Mouse (Mus musculus): ENCODE data around the gene Snx18. TPM values are rescaled to one million over a fixed set of nuclear protein-coding genes. Genes with fewer than 3 reads are reported as not detected.

Snx18 gene
- total RNA-seq, 1 experiment from 2014 or later = 30.5 TPM

GRCm38 (mm10) chr13:113619003-113619402, 639 bp upstream of the Snx18 start:
- no peak for ATAC-seq (replicated peaks in 1 of 2; ENCODE audit: insufficient read depth in 1 of 2, low FRiP score in 2 of 2, low TSS enrichment in 1 of 2, low read depth in 1 of 2, poor library complexity in 2 of 2, severe bottlenecking in 2 of 2)

- no peak for ATAC-seq (replicated peaks in 1 of 2; ENCODE audit: insufficient read depth in 1 of 2, low FRiP score in 2 of 2, low TSS enrichment in 1 of 2, low read depth in 1 of 2, poor library complexity in 2 of 2, severe bottlenecking in 2 of 2)
Observed at GRCm38 (mm10) chr13:113617338-113617890, 950 bp downstream of the Snx18 start.

GRCm38 (mm10) chr13:113616751-113617337, 1.5 kb downstream of the Snx18 start:
- no peak; a peak in 1 of 4 replicates for ATAC-seq (replicated peaks in 1 of 2; ENCODE audit: insufficient read depth in 1 of 2, low FRiP score in 2 of 2, low TSS enrichment in 1 of 2, low read depth in 1 of 2, poor library complexity in 2 of 2, severe bottlenecking in 2 of 2)

GRCm38 (mm10) chr13:113615971-113616671, 2.2 kb downstream of the Snx18 start:
- ATAC-seq (replicated peaks in 1 of 2; ENCODE audit: insufficient read depth in 1 of 2, low FRiP score in 2 of 2, low TSS enrichment in 1 of 2, low read depth in 1 of 2, poor library complexity in 2 of 2, severe bottlenecking in 2 of 2) = no peak

GRCm38 (mm10) chr13:113615546-113615941, 2.8 kb downstream of the Snx18 start:
- ATAC-seq (replicated peaks in 1 of 2; ENCODE audit: insufficient read depth in 1 of 2, low FRiP score in 2 of 2, low TSS enrichment in 1 of 2, low read depth in 1 of 2, poor library complexity in 2 of 2, severe bottlenecking in 2 of 2) = peak; percentile 5 to 29; a peak in 2 of 4 replicates

GRCm38 (mm10) chr13:113614635-113615545, 3.5 kb downstream of the Snx18 start:
- peak; percentile 49 to 64 for ATAC-seq (replicated peaks in 1 of 2; ENCODE audit: insufficient read depth in 1 of 2, low FRiP score in 2 of 2, low TSS enrichment in 1 of 2, low read depth in 1 of 2, poor library complexity in 2 of 2, severe bottlenecking in 2 of 2)

GRCm38 (mm10) chr13:113613882-113614281, 4.5 kb downstream of the Snx18 start:
- ATAC-seq (replicated peaks in 1 of 2; ENCODE audit: insufficient read depth in 1 of 2, low FRiP score in 2 of 2, low TSS enrichment in 1 of 2, low read depth in 1 of 2, poor library complexity in 2 of 2, severe bottlenecking in 2 of 2) = peak in 1 of 2 experiments; percentile 9; a peak in 1 of 4 replicates

- no peak for ATAC-seq (replicated peaks in 1 of 2; ENCODE audit: insufficient read depth in 1 of 2, low FRiP score in 2 of 2, low TSS enrichment in 1 of 2, low read depth in 1 of 2, poor library complexity in 2 of 2, severe bottlenecking in 2 of 2)
Observed at GRCm38 (mm10) chr13:113613341-113613740, 5.0 kb downstream of the Snx18 start.

- ATAC-seq (replicated peaks in 1 of 2; ENCODE audit: insufficient read depth in 1 of 2, low FRiP score in 2 of 2, low TSS enrichment in 1 of 2, low read depth in 1 of 2, poor library complexity in 2 of 2, severe bottlenecking in 2 of 2) = no peak
Observed at GRCm38 (mm10) chr13:113612141-113612950, 6.0 kb downstream of the Snx18 start.

GRCm38 (mm10) chr13:113610732-113611500, 7.4 kb downstream of the Snx18 start:
- ATAC-seq (replicated peaks in 1 of 2; ENCODE audit: insufficient read depth in 1 of 2, low FRiP score in 2 of 2, low TSS enrichment in 1 of 2, low read depth in 1 of 2, poor library complexity in 2 of 2, severe bottlenecking in 2 of 2) = no peak

- no peak for ATAC-seq (replicated peaks in 1 of 2; ENCODE audit: insufficient read depth in 1 of 2, low FRiP score in 2 of 2, low TSS enrichment in 1 of 2, low read depth in 1 of 2, poor library complexity in 2 of 2, severe bottlenecking in 2 of 2)
Observed at GRCm38 (mm10) chr13:113609429-113609828, 8.9 kb downstream of the Snx18 start.

GRCm38 (mm10) chr13:113607821-113608220, 10.5 kb downstream of the Snx18 start:
- ATAC-seq (replicated peaks in 1 of 2; ENCODE audit: insufficient read depth in 1 of 2, low FRiP score in 2 of 2, low TSS enrichment in 1 of 2, low read depth in 1 of 2, poor library complexity in 2 of 2, severe bottlenecking in 2 of 2) = no peak

GRCm38 (mm10) chr13:113607371-113607770, 11.0 kb downstream of the Snx18 start:
- no peak for ATAC-seq (replicated peaks in 1 of 2; ENCODE audit: insufficient read depth in 1 of 2, low FRiP score in 2 of 2, low TSS enrichment in 1 of 2, low read depth in 1 of 2, poor library complexity in 2 of 2, severe bottlenecking in 2 of 2)

GRCm38 (mm10) chr13:113606741-113607358, 11.5 kb downstream of the Snx18 start:
- ATAC-seq (replicated peaks in 1 of 2; ENCODE audit: insufficient read depth in 1 of 2, low FRiP score in 2 of 2, low TSS enrichment in 1 of 2, low read depth in 1 of 2, poor library complexity in 2 of 2, severe bottlenecking in 2 of 2) = no peak

- no peak for ATAC-seq (replicated peaks in 1 of 2; ENCODE audit: insufficient read depth in 1 of 2, low FRiP score in 2 of 2, low TSS enrichment in 1 of 2, low read depth in 1 of 2, poor library complexity in 2 of 2, severe bottlenecking in 2 of 2)
Observed at GRCm38 (mm10) chr13:113606131-113606530, 12.2 kb downstream of the Snx18 start.

GRCm38 (mm10) chr13:113605693-113606092, 12.7 kb downstream of the Snx18 start:
- no peak for ATAC-seq (replicated peaks in 1 of 2; ENCODE audit: insufficient read depth in 1 of 2, low FRiP score in 2 of 2, low TSS enrichment in 1 of 2, low read depth in 1 of 2, poor library complexity in 2 of 2, severe bottlenecking in 2 of 2)
